Mouse (Mus musculus) adrenal gland, adult (tissue): ENCODE measurements around the gene Gpd1.

Source experiments
- DNase-seq, 2 experiments: peaks; one replicate each; pipeline ENCODE4 v3.0.0; 2022 to 2023; ENCODE audit warnings: low spot score in 1 of 2; ENCODE audit not compliant: inconsistent age in 2 of 2

Gene Gpd1

GRCm38 (mm10) chr15:99717386-99718334, at the start of gene Gpd1:
Gene Gpd1, plus strand, starts transcription at chr15:99717515.
- peak; percentile 82 to 92 for DNase-seq

- DNase-seq: no peak
Observed at GRCm38 (mm10) chr15:99667544-99667943, 49.8 kb upstream of the Gpd1 start.

GRCm38 (mm10) chr15:99668881-99669280, 48.4 kb upstream of the Gpd1 start:
- DNase-seq: peak; percentile 77 to 90

- DNase-seq: no peak
Observed at GRCm38 (mm10) chr15:99669392-99669791, 47.9 kb upstream of the Gpd1 start.

- DNase-seq: peak; percentile 76 to 87
Observed at GRCm38 (mm10) chr15:99670154-99670821, 47.0 kb upstream of the Gpd1 start, which contains the start of gene Asic1. Gene Asic1, plus strand, starts transcription at chr15:99670368.

GRCm38 (mm10) chr15:99670964-99671670, 46.2 kb upstream of the Gpd1 start:
- DNase-seq: no peak

- no peak for DNase-seq
Observed at GRCm38 (mm10) chr15:99671783-99672182, 45.5 kb upstream of the Gpd1 start.

- no peak for DNase-seq
Observed at GRCm38 (mm10) chr15:99674866-99675265, 42.4 kb upstream of the Gpd1 start.

- DNase-seq: no peak
Observed at GRCm38 (mm10) chr15:99677089-99677488, 40.2 kb upstream of the Gpd1 start.

GRCm38 (mm10) chr15:99678063-99678800, 39.1 kb upstream of the Gpd1 start:
- peak in 1 of 2 experiments; percentile 73 for DNase-seq

GRCm38 (mm10) chr15:99679008-99679407, 38.3 kb upstream of the Gpd1 start:
- no peak for DNase-seq

GRCm38 (mm10) chr15:99682880-99683279, 34.4 kb upstream of the Gpd1 start:
- DNase-seq: peak in 1 of 2 experiments; percentile 54

- DNase-seq: no peak
Observed at GRCm38 (mm10) chr15:99684156-99684555, 33.2 kb upstream of the Gpd1 start.

GRCm38 (mm10) chr15:99688712-99689111, 28.6 kb upstream of the Gpd1 start:
- DNase-seq: peak; percentile 59 to 88

- no peak for DNase-seq
Observed at GRCm38 (mm10) chr15:99690924-99691323, 26.4 kb upstream of the Gpd1 start.

- no peak for DNase-seq
Observed at GRCm38 (mm10) chr15:99691976-99692375, 25.3 kb upstream of the Gpd1 start.

- DNase-seq: no peak
Observed at GRCm38 (mm10) chr15:99697309-99697708, 20.0 kb upstream of the Gpd1 start.

- peak; percentile 52 to 71 for DNase-seq
Observed at GRCm38 (mm10) chr15:99698533-99699085, 18.7 kb upstream of the Gpd1 start.

GRCm38 (mm10) chr15:99699715-99700114, 17.6 kb upstream of the Gpd1 start:
- peak in 1 of 2 experiments; percentile 71 for DNase-seq
